Mouse (Mus musculus) small intestine, adult 10 weeks (tissue): ENCODE data around the gene Agmo. TPM values are rescaled to one million over a fixed set of nuclear protein-coding genes. Genes with fewer than 3 reads are reported as not detected.

ENCODE experiments used
- polyA plus RNA-seq: library from polyadenylated mRNA; stranded (reverse); fragments of 350-450 nt; fragmentation: Illumina TruSeq; extraction: RNeasy Lipid Tissue Mini Kit (QIAGEN cat#74804); gene quantifications from one replicate; pipeline ENCODE4 v1.2.3, GENCODE M21; 2014; ENCODE audit warnings: low replicate concordance

Gene Agmo
- 993 TPM for polyA plus RNA-seq

GRCm38 (mm10) chr12:37241566-37242021 is at the start of gene Agmo:
Gene Agmo (plus strand): TSS chr12:37241641.

Other genes with a start within 250 kb of the Agmo start
- gene Meox2, start 133.1 kb upstream of the Agmo start, polyA plus RNA-seq = 0.85 TPM